Mouse (Mus musculus) spleen, adult 2 months (tissue): ENCODE measurements around the gene Lama1. TPM values are rescaled to one million over a fixed set of nuclear protein-coding genes. Genes with fewer than 3 reads are reported as not detected.

Experiments used
- DNase-seq, 2 experiments: peaks; one replicate each; pipeline versions ENCODE4 v3.0.0 to v3.0.0-alpha.2; 2012 to 2021; ENCODE audit warnings: low spot score in 2 of 2, low read depth in 1 of 2
- H3K27ac ChIP-seq: fragments of 200-500 bp; 2 replicates; pipeline ENCODE4 v1.5.1; 2012; ENCODE audit warnings: low read length, inconsistent platforms; ENCODE audit not compliant: insufficient read depth
- H3K27me3 ChIP-seq: fragments of 200-500 bp; 2 replicates; pipeline ENCODE4 v1.6.1; 2012; ENCODE audit warnings: mild to moderate bottlenecking, moderate library complexity, low read length, inconsistent platforms; ENCODE audit not compliant: control insufficient read depth, insufficient read depth
- H3K36me3 ChIP-seq: fragments of 200-500 bp; 2 replicates; pipeline ENCODE4 v1.6.1; 2012; ENCODE audit warnings: mild to moderate bottlenecking, low read length, inconsistent platforms; ENCODE audit not compliant: control insufficient read depth, insufficient read depth
- H3K4me1 ChIP-seq: fragments of 200-500 bp; 2 replicates; pipeline ENCODE4 v1.6.1; 2011; ENCODE audit warnings: inconsistent platforms; ENCODE audit not compliant: control insufficient read depth, insufficient read depth, insufficient read length
- H3K4me3 ChIP-seq: fragments of 200-500 bp; 2 replicates; pipeline ENCODE4 v1.5.1; 2011; ENCODE audit warnings: mild to moderate bottlenecking, inconsistent platforms; ENCODE audit not compliant: insufficient read depth, insufficient read length; ENCODE audit errors: extremely low read depth
- CTCF ChIP-seq: fragments of 200-500 bp; IDR thresholded peaks from 2 replicates; pipeline ENCODE4 v1.5.1; 2011; ENCODE audit warnings: mild to moderate bottlenecking, inconsistent platforms; ENCODE audit not compliant: insufficient read depth, insufficient read length, insufficient replicate concordance; ENCODE audit errors: extremely low read depth
- POLR2A ChIP-seq: fragments of 200-500 bp; IDR thresholded peaks from 2 replicates; pipeline ENCODE4 v1.6.1; 2011; ENCODE audit warnings: low read depth, low read length, inconsistent platforms
- WGBS: fragments of 180-500 bp; shearing (Covaris S2); methylation state at CpG from one replicate; pipeline ENCODE4 v1.1.7; 2018; 5-methylcytosine and 5-hydroxymethylcytosine counted together
- polyA plus RNA-seq: library from polyadenylated mRNA; depleted of rRNA; stranded (reverse); fragments of >200 nt; gene quantifications from 2 replicates; pipeline ENCODE4 v1.2.3, GENCODE M21; 2012; rRNA removed

The Lama1 gene
- polyA plus RNA-seq, 1 experiment: 0.12 TPM

DNA sequence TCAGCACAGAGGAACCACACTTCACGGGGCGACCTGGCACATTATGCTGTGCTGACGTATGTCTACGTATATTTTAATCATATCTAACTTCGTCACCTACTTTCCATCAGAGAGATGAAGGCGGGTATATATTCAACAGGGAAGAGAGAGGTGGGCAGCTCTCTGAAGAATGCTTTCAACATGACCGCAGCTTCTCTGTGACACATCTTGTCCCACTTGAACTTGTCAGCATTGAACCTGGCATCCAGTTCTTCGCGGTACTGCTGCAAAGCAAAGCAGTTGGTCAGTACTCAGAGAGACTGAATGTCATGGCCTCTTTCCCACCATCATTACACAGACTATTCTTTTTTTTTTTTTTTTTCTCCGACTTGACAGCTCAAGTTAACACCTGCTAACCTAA, 167.3 kb downstream of the Lama1 start:
- WGBS: 93% methylated on average over 10 of the region's 10 CpGs
- Histone ChIP-seq H3K27me3 (no peaks in the 10 kb centered on the region), H3K4me3 (no peak overlapping the region), H3K27ac (no peak overlapping the region), H3K36me3 (no peaks in the 10 kb centered on the region), H3K4me1 (no peaks in the 10 kb centered on the region)
- no peak for TF ChIP-seq POLR2A
- no peak for TF ChIP-seq CTCF
- no peak for DNase-seq

DNA sequence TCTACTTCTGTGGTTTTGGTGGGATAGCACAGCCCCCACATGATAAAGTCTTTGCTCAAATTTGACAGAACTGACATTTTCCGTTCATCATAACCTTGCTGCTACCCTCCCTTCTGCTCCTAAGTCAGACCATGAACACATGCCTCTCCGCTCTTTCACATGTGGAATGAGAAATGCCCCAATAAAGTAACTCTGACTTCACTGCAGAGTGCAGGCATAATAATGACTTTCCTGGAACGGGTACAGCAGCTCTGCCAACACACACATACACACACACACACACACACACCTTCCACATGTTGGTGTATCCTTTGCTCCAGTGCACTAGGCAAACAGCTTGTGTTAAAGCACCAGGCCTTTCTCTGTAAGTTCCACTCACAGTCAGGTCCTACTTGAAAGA, 167.9 kb downstream of the Lama1 start:
- Histone ChIP-seq H3K4me1 (no peaks in the 10 kb centered on the region), H3K27ac (no peak overlapping the region), H3K36me3 (no peaks in the 10 kb centered on the region), H3K4me3 (no peak overlapping the region), H3K27me3 (no peaks in the 10 kb centered on the region)
- TF ChIP-seq POLR2A (no peak), CTCF (no peak)
- WGBS: 82% methylated on average over 3 of the region's 3 CpGs
- DNase-seq: no peak

DNA sequence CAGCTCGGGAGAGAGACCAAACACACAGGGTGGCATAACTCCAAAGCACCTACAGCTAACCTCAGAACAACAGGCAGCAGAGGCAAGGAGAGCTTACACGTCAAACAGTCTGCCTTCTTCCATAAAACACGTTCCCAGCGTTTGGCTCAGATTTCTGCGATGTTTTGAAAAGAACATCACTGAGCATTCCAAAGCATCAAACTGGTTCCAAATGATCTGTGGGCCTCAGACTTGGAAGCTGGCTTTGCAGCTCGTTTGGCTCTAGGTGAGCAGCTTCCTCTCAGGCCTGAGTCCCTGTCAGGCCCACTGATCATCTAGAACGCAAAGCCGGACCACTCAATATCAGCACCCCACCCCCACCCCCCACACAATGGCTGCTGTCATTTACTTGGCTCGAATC, 169.0 kb downstream of the Lama1 start:
- Histone ChIP-seq H3K27me3 (no peaks in the 10 kb centered on the region), H3K36me3 (no peaks in the 10 kb centered on the region), H3K4me1 (no peaks in the 10 kb centered on the region), H3K27ac (no peak overlapping the region), H3K4me3 (no peak overlapping the region)
- no peak for DNase-seq
- TF ChIP-seq POLR2A: no peak
- no peak for TF ChIP-seq CTCF
- WGBS: 87% methylated on average over 9 of the region's 9 CpGs

DNA sequence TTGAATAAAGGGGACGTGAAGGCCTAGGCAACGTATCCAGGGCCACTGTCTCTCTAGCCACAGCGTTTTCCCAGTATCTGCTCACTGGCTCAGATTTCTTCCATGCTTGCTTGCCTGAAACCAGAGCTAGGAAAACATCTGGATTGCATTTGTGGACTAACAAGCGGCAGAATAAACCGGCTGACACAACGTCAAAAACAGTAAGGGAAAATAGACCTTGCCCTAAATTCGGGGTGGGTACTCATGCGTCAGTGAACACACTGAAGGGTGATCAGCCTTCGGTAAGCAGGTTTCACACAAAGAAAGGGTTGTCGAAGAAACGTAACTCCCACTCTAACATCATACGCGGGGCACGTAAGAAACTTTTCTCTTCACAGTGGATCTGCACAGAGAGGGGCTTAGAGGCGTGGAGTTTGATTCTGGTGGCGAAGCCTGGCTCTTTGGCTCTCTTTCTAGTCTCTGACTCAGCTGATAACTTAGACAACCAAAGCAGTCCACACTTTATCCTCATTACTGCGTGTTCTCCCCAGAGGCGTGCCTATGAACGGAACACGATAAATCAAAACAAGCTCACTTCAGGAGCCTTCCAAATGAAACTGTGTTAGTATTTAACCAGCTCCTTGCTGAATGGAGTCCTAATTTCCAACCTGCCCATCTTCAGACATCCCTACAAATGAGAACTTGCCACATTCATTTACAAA, 169.6 kb downstream of the Lama1 start:
- no peaks in the 10 kb centered on the region for H3K27me3 ChIP-seq
- H3K4me1 ChIP-seq: no peaks in the 10 kb centered on the region
- 95% methylated on average over 20 of the region's 20 CpGs for WGBS
- no peak overlapping the region for H3K27ac ChIP-seq
- TF ChIP-seq CTCF (no peak), POLR2A (no peak)
- H3K36me3 ChIP-seq: no peaks in the 10 kb centered on the region
- no peak overlapping the region for H3K4me3 ChIP-seq
- no peak for DNase-seq

DNA sequence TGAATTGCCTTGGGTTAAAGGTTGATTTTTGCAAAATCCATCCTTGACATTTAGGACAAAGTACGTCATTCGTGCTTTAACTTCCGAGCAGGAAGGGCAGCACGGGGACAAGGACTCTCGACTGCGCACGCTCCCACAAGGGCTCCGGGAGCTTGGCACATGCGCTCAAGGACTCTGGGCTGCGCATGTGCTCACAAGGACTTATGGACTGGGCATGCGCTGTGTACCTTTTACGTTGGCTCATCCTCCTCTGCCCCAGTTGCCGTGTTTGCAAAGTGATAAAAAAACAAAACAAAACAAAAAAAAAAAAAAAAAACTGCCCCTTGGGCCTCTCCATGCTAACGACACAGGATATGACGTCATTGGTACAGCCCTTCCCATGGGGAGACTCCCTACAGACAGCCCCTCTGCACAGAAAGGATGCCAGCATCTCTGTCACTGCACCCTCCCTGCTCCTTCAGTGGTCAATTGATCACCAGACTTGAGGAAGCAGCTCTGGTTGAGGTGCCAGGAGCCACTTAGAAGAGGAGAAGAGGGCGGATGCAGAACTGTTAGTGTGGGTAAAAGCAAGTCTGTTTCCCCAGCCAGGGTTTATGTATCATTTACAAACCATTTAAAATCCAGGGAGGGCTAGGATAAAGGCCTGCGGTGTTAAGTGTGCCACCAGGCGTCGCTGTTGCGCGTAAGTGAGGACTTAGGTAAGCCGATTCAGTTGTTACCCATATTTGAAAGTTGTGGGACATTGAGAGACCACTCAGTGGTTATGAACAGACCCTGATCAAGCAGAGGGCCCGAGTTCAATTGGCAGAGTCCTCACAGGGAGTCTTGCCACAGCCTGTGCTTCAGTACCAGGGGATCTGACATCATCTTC, 172.9 kb downstream of the Lama1 start:
- 76% methylated on average over 23 of the region's 23 CpGs for WGBS
- Histone ChIP-seq H3K36me3 (no peaks in the 10 kb centered on the region), H3K4me1 (no peaks in the 10 kb centered on the region), H3K27ac (no peak overlapping the region), H3K27me3 (no peaks in the 10 kb centered on the region), H3K4me3 (no peak overlapping the region)
- DNase-seq: no peak
- TF ChIP-seq CTCF (no peak), POLR2A (no peak)

Other genes starting within 250 kb of the Lama1 start
- not detected in 2 replicates for gene Lrrc30, start 64.5 kb upstream of the Lama1 start, polyA plus RNA-seq